Mouse (Mus musculus) CD8-positive naive resting alpha-beta T cell, adult 2 months (primary cell): ENCODE results near the gene Slc16a6.

ENCODE experiments used
- DNase-seq, 2 experiments: peaks; one replicate each; pipeline ENCODE4 v3.0.0; 2022; ENCODE audit warnings: low read depth in 2 of 2, low spot score in 2 of 2

The Slc16a6 gene

GRCm38 (mm10) chr11:109416709-109417420, 56.5 kb downstream of the Slc16a6 start:
- DNase-seq: no peak

- DNase-seq: no peak
These were observed 58.6 kb downstream of the Slc16a6 start for GRCm38 (mm10) chr11:109414802-109415201.

- DNase-seq: no peak
These were observed 59.8 kb downstream of the Slc16a6 start, which contains the start of gene 9930022D16Rik for GRCm38 (mm10) chr11:109413617-109414016. Gene 9930022D16Rik (plus strand): TSS chr11:109413917.

GRCm38 (mm10) chr11:109410197-109410980, 63.0 kb downstream of the Slc16a6 start:
- no peak for DNase-seq

GRCm38 (mm10) chr11:109406431-109406830, 67.0 kb downstream of the Slc16a6 start:
- no peak for DNase-seq
